Mouse (Mus musculus): ENCODE results near the gene Dcst2. TPM values are rescaled to one million over a fixed set of nuclear protein-coding genes. Genes with fewer than 3 reads are reported as not detected.

Dcst2 gene
- total RNA-seq, 2 experiments from 2014 or later: not detected

DNA sequence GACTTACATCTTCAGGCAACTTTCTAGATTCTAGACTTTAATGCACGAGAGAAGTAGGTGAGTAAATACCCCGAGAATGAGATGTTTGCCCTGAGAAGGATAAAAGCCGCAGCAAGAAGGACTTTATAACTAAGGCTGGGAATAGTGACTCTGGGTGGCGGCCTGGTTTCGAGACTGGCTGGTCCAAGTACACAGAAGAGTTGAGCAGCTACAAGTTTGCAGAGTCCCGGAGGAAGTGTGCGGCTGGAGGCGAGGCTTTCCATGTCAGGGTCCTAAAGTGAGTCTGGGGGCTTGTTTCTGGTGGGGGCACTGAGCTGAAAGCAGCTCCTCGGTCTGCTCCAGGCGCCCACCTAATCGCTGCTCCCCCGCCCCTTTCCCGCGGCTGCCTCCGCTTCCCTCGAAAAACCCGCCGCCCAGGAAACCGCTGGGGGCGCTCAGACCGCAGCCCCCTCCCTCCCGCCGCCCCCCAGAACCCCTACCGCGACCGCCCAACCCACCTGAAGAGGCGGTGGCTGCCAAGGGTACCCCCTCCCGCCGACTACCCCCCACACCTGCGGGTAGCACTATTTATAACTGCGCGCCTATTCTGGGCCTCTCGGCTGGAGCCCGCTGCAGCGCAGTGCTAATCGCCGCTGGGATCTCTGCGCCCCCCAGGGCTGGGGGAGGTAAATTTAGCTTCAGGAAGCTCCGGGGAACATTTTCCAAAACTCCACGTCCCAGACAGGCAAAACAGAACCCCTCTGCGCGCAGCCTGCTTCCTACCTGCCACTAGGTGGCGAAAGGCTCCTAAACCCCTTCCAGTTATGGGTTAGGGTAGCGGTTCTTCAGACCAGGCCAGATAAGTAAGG, 34.3 kb downstream of the Dcst2 start:
- intact Hi-C loops (cut with DNase I): loop anchor here (2.0 to 5.0 kb wide), 3 partner anchors 15 to 91 kb away; partner anchors contain the start of gene Flad1
- DNase-seq: peak; percentile 70 to 79

DNA sequence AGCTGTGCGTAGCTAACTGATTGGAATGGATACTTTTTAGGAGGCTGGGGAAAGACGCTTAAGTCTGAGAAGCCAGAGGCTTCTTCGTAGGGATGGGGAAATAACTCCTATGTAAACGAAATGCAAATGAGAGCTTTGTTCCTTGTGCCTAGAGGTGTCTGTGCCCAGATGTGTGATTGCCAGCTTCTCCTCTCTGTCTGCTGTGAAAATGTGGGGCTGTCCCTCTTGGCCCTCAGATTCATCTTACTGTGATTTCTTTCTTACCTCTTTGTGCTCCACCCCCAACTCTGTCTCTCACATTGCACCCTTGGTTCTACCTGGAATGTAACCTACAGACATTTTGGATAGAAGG, 34.9 kb downstream of the Dcst2 start:
- intact Hi-C loops (cut with DNase I): loop anchor here (2.0 to 5.0 kb wide), 3 partner anchors 14 to 91 kb away; partner anchors contain the start of gene Flad1
- no peak for DNase-seq

DNA sequence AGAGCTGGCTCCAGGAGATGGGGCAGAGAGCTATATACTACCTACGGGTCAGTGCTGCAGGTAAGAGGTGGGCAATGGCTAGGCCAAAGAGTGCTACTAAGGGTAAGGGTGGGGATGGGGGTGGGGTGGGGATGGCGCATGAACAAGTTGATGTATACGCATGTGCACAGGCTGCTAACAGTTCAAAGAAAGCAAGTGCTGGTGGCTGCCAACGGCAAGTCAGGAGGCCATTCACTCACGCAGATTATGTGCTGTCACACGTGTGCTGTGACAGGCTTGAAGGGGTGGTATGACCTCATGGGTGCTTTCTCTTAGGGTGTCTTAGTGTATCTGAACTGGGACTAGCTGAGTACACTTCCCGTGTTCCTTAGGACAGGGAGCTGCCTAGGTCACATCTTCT, 39.6 kb downstream of the Dcst2 start:
- intact Hi-C loops (cut with DNase I): no loop called here
- DNase-seq: no peak

DNA sequence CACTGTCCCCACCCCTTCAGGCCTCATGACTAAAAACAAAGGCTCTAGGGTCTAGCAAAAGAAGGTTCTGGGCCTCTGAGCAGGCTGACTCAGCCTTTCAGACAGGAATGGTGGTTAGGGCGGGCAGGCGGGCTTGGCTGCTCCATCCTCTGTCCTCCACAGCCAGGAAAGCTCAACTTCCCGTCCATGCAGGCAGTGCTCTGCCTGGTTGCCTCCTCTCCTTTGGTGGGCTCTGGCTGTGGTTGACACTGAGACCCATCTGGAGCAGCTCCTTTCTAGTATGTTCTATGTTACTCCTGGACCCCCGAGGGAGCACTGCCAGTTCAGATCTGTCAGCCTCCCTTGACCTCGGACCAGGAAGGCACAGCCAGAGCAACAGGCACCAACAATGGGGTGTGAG, 40.9 kb downstream of the Dcst2 start, which contains the start of gene Lenep:
Lenep (minus strand) TSS at position 101 of the 400 bp plus-strand sequence.
- intact Hi-C loops (cut with DNase I): no loop called here
- DNase-seq: no peak

DNA sequence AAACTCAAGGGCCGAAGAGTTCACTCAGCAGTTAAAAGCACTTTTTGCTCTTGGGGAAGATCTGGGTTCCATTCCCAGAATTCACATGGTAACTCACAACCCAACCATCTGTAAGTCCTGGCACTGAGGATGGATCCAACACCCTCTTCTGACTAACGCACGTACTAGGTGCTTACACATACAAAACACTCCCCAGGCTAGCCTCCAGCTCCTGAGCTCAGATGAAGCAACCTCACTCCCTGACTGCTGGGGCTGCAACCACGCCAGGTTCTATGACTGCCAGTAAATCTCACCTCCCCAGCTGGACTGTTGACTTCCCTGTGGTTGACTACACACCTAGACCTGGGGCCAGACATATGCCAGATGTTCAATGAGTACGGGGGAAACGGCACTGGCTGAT, 45.1 kb downstream of the Dcst2 start:
- intact Hi-C loops (cut with DNase I): no loop called here

DNA sequence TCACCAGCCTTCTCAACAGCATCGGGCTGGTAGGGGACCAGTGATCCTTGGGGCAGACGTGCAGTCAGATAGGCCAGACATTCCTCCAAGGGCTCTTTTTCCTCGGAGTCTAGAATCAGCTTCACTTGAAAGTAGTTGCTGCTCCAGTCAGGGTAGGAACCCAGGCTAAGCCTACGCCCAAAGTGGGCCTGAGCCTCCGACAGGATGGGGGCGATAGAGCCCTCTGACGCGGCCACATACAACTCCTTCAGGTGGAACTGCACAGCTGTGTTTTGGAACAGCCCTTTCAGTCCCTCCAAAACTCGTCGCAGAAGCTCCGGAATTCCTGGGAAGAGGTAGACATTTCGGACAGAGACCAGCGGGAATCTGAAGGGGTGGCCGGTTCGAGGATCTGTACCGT, 46.7 kb downstream of the Dcst2 start:
- intact Hi-C loops (cut with DNase I): no loop called here
- no peak for DNase-seq

More for the DNA sequence above, 45.1 kb downstream of the Dcst2 start:
- no peak for DNase-seq

DNA sequence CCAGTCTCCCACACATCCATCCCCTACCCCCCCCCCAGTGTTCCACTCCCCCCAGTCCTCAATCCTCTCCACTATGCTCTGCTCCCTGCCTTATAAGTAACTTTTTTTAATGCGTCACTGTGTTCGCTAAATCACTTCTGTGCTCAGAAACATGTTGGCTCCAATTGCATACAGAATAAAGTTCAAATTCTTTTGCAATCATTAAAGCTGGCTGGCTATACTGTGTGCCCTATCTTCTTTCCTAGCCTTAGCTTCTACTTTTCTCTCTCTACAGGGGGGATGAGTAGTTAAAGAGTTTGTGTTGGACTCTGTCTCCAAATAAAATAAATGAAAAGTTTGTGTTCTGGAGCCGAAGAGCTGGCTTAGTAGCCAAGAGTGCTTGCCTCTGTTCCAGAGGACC, 47.9 kb downstream of the Dcst2 start:
- DNase-seq: no peak
- intact Hi-C loops (cut with DNase I): loop anchor here (2.0 kb wide), 1 partner anchor 13 kb away; no protein-coding TSS in a partner anchor

DNA sequence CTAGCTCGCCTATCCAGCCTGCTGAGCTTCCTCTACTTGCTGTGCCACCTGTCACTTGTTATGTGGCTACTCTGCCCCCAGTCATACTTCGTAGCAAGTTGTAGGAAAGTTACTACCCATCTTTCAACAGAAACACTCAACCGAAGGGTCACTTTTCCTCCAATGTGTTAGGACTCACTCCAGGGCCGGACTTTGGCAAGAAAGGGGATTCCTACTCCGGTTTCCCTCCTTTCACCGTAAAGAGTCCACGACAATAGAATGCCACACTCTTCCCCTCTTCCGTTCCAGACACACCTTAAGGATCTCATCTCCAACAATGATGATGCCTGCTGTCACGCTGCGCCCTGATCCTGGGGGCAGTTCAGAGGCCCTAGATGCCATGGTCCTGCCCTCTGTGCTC, 49.1 kb downstream of the Dcst2 start:
- DNase-seq: no peak
- intact Hi-C loops (cut with DNase I): loop anchor here (2.0 kb wide), 1 partner anchor 14 kb away; no protein-coding TSS in a partner anchor

DNA sequence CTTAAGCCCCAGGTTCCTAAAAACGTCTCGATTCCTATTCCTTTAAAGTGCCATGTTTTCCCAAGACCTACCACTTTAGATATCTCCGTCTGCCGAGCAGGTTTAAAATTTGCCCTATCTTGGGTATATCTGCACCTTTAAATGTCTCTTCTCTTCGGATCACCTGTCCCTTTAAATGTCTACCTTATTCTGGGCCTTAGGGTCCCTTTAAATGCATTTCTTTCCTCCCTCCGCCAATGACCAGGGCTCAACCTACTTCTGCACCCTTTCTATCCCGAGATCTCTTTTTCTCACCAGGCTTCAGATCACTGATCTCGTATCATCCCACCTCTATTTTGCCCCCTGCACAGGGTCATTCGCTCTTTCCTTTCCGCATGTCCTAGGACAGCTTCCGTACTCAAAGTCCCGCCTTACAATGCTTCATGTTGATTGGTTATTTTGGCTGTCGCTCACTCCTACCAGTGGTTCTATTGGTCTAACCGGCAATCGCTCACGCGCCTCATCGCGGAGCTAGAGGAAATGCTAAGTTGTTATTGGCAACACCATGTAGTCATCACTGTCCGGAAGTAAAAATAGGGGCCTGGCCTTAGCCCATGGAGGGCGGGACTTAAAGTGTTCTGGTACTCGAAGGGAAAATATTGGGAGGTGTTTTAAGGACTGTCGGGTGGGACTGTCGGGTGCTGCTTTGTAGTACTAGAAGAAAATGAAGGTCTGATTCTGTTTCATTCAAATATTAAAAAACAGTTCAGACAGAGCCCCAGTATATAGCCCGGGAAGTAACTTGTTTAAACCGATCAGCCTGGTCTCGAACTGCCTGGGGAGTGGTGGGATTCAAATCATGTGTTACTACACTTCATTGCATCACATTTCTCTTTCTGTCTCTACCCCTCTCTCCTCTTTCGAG, 50.0 kb downstream of the Dcst2 start, which contains the start of gene Flad1:
Flad1 (minus strand) TSS at position 381 of the 904 bp plus-strand sequence.
- DNase-seq: peak; percentile 97 to 99
- intact Hi-C loops (cut with DNase I): loop anchor here (2.0 kb wide), 1 partner anchor 15 kb away; no protein-coding TSS in a partner anchor

DNA sequence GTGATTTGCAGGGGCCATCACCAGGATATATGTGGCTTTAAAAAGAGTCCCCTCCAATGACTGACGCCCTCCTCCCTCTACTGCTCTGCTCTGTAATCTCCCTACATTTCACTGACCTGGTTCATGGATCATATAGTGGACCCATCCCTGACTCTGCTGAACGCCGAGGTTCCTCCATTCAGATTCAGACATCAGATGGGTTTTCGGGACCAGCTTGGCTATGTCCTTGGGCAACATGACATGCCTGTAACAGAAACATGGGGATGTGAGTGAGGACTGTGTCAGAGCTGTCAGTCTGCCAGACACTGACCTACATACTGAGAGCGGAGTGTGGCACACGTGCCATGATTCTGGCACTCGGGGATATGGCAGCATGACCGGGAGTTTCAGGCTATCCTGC, 54.4 kb downstream of the Dcst2 start:
- intact Hi-C loops (cut with DNase I): no loop called here
- no peak for DNase-seq

DNA sequence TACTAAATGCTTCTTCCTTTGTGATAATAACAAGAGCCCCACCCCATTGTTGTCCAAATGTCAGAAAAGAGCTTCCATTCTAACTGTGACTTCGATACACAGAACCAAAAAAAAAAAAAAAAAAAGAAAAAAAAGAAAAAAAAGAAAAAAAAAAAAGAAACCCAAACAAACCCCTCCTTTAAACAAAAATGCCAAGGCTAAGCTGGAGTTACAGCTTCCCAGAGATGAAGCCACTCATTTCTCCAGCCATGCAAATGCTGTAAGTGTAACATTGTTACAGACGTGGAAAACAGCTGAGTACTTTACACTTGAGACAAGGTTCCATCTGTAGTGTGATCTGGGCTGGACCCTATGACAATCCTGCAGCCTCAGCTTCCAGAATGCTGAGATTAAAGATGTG, 55.4 kb downstream of the Dcst2 start:
- no peak for DNase-seq
- intact Hi-C loops (cut with DNase I): no loop called here

DNA sequence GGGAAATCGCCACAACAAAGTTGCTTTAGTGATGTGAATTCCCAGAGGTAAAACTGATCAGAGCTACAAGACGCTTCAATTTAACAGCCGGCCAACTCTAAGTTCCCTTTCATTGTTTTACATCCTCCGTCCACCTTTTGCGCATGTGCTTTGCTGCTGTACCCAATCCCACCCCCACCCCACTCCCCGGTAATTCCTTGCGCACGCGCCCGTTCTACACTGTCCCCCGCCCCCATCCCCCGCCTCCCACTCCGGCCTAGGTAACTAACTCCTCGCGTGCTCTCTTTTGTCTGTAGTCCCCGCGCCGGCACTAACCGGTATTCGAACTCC, 56.0 kb downstream of the Dcst2 start:
- intact Hi-C loops (cut with DNase I): no loop called here
- no peak for DNase-seq

DNA sequence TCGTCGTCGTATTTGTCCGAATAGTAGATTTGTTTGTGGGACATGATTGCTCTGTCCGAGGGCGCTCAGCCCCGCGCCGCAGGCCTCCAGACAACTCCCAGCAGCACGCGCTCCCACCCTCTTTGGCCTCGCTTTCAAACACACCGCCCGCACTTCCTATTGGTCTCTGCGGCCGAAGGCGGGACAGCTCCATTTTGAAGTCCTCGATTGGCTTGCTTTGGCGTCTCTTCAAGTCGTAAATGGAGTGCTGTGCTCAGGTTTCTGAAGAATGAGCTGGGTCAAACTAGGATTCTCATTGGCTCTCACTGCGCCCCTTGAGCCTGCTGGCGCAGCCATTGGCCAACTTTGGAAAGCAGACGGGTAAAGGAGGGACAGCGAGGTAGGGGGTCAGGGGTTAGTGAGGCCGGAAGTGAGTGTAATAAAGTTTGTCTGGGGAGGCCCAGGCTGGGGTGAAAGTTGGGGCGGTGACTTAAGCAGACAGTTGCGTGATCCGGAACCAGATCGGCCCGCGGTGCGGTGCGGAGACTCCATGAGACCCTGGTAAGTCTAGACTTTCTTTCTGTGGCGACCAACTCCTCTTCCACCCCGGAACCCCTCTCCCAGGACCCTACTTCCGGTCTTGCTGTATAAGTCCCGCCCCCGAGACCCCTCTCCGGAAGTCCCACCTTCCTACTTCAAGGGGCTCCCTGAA, 56.5 kb downstream of the Dcst2 start, which contains the start of the genes Cks1b and Shc1:
Cks1b (minus strand) TSS at position 214 of the 691 bp plus-strand sequence.
Shc1 (plus strand) TSS at position 274 of the 691 bp plus-strand sequence.
- intact Hi-C loops (cut with DNase I): no loop called here
- DNase-seq: peak; percentile 90 to 92

DNA sequence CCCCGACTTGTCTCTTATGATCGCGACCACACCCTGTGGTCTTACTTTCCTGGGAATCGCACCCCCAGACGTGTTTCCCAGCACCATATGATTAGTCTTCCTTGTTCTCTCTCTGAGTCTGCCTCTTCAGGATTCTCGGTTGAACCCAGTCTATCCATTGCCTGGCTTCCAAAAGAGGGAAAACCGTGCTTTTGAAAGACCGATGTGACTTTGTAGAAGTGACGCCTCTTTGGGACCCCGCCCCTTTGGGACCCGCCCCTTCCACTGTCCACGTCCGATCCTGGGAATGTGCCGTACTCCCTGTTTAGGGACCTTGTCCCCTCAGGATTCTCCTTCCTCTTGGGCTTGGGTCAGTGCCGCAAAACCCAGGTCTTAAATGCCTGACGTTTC, 57.1 kb downstream of the Dcst2 start:
- DNase-seq: peak; percentile 82 to 83
- intact Hi-C loops (cut with DNase I): no loop called here

DNA sequence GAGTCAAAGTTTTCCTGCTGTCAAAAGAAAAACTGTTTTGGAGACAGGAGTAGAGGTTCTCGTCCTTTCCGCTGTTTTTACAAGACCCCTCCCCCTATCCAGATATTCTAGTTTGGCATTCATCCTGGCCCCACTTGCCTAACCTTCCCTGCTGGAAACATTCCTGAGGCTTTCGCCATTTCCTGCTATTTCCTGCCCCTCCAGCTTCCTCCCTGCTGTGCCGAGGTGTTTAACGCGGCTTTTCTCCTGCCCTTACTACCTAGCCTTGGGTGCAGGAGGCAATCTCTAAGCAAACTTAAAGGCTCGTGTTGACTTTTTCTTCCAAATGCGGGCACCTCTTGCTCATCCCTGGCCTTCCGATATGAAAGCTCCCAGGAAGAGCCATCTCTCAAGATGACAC, 57.8 kb downstream of the Dcst2 start:
- intact Hi-C loops (cut with DNase I): no loop called here

DNA sequence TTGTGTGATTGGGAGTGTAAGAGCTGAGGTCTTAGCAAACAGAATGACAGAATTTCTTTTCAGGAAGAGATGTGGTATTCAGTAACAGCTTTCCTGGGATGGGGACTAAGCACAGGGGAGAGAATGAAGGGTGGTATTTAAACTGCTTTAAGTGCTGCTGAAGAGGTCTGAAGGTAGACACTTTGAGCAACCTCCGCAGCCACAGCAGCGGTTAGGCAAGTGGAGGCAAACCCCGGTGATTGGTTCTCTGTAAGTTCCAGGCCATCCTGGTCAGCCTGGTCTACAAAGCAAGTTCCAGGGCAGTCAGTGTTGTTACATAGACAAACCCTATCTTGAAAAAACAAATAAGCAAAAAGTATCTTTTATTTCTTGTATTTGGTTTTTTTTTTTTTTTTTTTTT, 58.2 kb downstream of the Dcst2 start:
- DNase-seq: no peak
- intact Hi-C loops (cut with DNase I): no loop called here

More for the DNA sequence above, 57.8 kb downstream of the Dcst2 start:
- DNase-seq: peak; percentile 61 to 67

DNA sequence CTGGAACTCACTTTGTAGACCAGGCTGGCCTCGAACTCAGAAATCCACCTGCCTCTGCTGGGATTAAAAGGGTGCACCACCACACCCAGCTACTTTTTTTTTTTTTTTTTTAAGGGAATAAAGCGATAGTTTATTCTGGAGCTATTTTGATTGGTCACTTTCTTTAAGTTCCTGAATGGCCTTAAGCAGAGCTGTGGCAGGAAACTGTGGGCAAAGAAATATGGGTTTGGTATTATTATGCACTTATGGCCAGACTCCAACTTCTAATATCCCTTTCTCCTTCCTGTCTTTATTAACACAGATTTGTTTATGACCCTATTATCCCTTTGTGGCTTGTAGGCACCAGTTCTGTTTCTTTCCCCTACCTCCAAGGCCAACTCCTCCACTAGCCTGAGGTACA, 58.6 kb downstream of the Dcst2 start:
- intact Hi-C loops (cut with DNase I): no loop called here
- DNase-seq: no peak

DNA sequence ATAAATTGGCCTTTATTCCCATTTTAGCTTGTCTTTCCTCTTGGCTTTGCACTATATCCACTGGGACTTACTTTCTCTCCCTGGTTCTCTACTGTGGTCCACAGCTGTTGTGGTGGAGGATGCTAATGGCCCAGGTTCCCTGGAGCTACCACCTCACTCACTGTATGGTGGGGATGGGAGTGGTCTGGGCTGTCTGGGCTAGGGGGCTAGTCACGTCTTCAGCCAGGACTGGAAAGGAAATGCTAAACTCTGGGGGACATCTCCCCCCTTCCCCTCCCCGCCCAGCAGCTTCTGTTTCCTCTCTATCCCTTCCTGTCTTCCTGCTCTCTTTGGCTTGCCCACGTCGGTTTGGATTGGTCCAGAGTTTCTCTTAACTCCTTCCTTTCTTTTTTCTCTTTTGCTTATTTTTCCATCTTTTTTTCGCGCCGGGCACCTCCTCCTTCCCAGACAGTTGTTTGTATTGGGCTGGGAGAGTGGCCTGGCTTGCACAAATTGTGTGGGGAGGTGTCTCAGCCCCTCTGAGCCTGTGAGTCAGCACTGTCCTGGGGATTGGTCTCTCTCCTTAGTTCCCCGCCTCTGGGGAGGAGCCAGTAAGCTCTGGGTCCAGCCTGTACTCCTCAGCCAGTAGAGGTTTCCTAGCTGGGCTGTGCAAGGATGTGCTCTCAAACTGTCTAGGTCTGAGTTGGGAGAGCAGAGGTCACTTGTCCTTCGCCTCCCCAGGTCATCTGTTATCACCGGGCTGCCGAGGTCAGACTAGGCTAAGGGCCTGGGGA, 59.4 kb downstream of the Dcst2 start:
- DNase-seq: peak; percentile 84
- intact Hi-C loops (cut with DNase I): no loop called here

DNA sequence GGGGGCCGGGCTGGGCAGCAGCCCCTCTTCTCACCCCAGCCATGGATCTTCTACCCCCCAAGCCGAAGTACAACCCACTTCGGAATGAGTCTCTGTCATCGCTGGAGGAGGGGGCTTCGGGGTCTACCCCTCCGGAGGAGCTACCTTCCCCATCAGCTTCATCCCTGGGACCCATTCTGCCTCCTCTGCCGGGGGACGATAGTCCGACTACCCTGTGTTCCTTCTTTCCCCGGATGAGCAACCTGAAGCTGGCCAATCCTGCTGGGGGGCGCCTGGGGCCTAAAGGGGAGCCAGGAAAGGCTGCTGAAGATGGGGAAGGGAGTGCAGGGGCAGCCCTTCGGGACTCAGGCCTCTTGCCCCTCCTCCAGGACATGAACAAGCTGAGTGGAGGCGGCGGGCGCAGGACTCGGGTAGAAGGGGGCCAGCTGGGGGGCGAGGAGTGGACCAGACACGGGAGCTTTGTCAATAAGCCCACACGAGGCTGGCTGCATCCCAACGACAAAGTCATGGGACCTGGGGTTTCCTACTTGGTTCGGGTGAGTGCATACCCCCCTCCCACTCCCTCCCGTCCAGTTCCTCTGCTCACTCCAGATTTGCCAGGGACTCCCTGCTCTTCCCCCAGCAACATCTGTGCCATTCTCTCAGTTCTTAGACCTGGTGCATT, 60.2 kb downstream of the Dcst2 start:
- peak; percentile 31 to 33 for DNase-seq
- intact Hi-C loops (cut with DNase I): no loop called here

All from heart, postnatal 14 days (tissue).